Comparison of ENCODE assay signal across 23 mouse cellular contexts in the genomic region with DNA sequence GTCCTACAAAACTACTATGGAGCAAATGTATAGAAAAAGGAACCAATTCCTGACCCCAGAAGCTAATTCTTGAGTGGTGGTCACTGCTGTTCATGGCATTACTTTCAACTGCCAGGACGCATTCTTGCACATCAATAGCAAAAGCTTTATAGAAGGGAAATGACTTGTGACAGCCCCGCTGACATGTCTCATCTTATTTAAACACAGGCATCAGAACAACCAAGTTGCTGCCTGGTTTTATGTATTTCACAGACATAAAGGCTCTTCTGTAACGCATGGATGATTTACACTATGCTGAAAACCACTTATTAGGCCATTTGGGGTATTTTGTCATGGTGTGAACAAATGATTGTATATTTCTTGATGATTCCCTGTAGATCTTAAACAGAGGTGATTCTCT.
DNase-seq lines count a peak whose midpoint lies in the region; ATAC-seq and TF ChIP-seq lines count a peak whose summit lies in the region.
"Had no signal": no experiment of that assay in that cellular context is flagged by ENCODE, and none has a peak within 500 bp of the region (broad histone marks: within the 10 kb centered on the region; RNA-seq: fewer than 3 reads in every experiment).

No protein-coding gene starts in this region.

- ATAC-seq in hindbrain, postnatal 0 days, result no peak
- ATAC-seq in hindbrain, embryonic 14.5 days (ENCODE audit: low FRiP score), result no peak
- ATAC-seq in midbrain, postnatal 0 days (ENCODE audit: low FRiP score), result no peak
- no peak for ATAC-seq in midbrain, embryonic 16.5 days
- ATAC-seq: forebrain, embryonic 14.5 days; forebrain, embryonic 16.5 days had no signal

- no peak overlapping the region for H3K4me3 ChIP-seq in hindbrain, postnatal 0 days (ENCODE audit: low read length)
- H3K4me3 ChIP-seq in hindbrain, embryonic 14.5 days (replicated peaks; ENCODE audit: low read length), result no peak overlapping the region
- H3K4me3 ChIP-seq in midbrain, postnatal 0 days (ENCODE audit: low read depth, low read length), result no peak overlapping the region
- no peak overlapping the region for H3K4me3 ChIP-seq in midbrain, embryonic 16.5 days (ENCODE audit: low read depth, low read length)
- H3K4me3 ChIP-seq: embryonic facial prominence, embryonic 12.5 days; embryonic facial prominence, embryonic 15.5 days; erythroblast, embryonic 14.5 days; forebrain, embryonic 10.5 days; forebrain, embryonic 12.5 days had no signal

- no peaks in the 10 kb centered on the region for H3K36me3 ChIP-seq in hindbrain, postnatal 0 days (ENCODE audit: insufficient read depth, low read length)
- H3K36me3 ChIP-seq in hindbrain, embryonic 14.5 days (replicated peaks; ENCODE audit: control insufficient read depth, insufficient read depth), result no peaks in the 10 kb centered on the region
- no peaks in the 10 kb centered on the region for H3K36me3 ChIP-seq in midbrain, postnatal 0 days (ENCODE audit: insufficient read depth, low read length)
- no peaks in the 10 kb centered on the region for H3K36me3 ChIP-seq in midbrain, embryonic 16.5 days (ENCODE audit: control insufficient read depth, insufficient read depth, low read length)
- H3K36me3 ChIP-seq: embryonic facial prominence, embryonic 12.5 days; embryonic facial prominence, embryonic 15.5 days; forebrain, embryonic 10.5 days; forebrain, embryonic 12.5 days had no signal

- peak; percentile 3 for DNase-seq in hindbrain, postnatal 0 days (ENCODE audit: low spot score)
- no peak for DNase-seq in hindbrain, embryonic 14.5 days (ENCODE audit: low spot score)
- DNase-seq in midbrain, postnatal 0 days (ENCODE audit: low spot score), result peak; percentile 10
- DNase-seq in retina, embryonic 14.5 days (ENCODE audit: low spot score), result peak; percentile 74
- no peak for DNase-seq in thymus, postnatal 36 days
- DNase-seq in gastrocnemius, adult 8-10 months (ENCODE audit: low spot score in 2 of 2), result no peak
- DNase-seq: adrenal gland, adult 2 months; adrenal gland, postnatal 10 days; adrenal gland, postnatal 25 days; cerebellum, adult 11 months; cerebellum, adult 18-20 months; cerebellum, adult 8-10 months; cerebellum, adult 9-11 months; cerebellum, postnatal 14 days; cerebellum, postnatal 36 days had no signal

- 66% methylated on average over 3 of the region's 3 CpGs for WGBS in hindbrain, postnatal 0 days
- 56% methylated on average over 3 of the region's 3 CpGs for WGBS in hindbrain, embryonic 14.5 days
- WGBS in midbrain, postnatal 0 days, result 48% methylated on average over 3 of the region's 3 CpGs
- WGBS in midbrain, embryonic 16.5 days, result 59% methylated on average over 3 of the region's 3 CpGs

- H3K9ac ChIP-seq in hindbrain, postnatal 0 days (replicated peaks; ENCODE audit: low read length), result no peak overlapping the region
- no peak overlapping the region for H3K9ac ChIP-seq in hindbrain, embryonic 14.5 days
- no peak overlapping the region for H3K9ac ChIP-seq in midbrain, postnatal 0 days (replicated peaks; ENCODE audit: low read length, poor library complexity, severe bottlenecking)
- no peak overlapping the region for H3K9ac ChIP-seq in midbrain, embryonic 16.5 days (ENCODE audit: low read depth, low read length)
- H3K9ac ChIP-seq: embryonic facial prominence, embryonic 12.5 days; embryonic facial prominence, embryonic 15.5 days; forebrain, embryonic 12.5 days had no signal

- no peak for TF ChIP-seq CTCF in hindbrain, postnatal 0 days (IDR thresholded peaks at IDR 0.05; ENCODE audit: low read depth)
- no peak for TF ChIP-seq CTCF in midbrain, postnatal 0 days (IDR thresholded peaks at IDR 0.05)

- H3K27ac ChIP-seq in hindbrain, postnatal 0 days, result no peak overlapping the region
- no peak overlapping the region for H3K27ac ChIP-seq in hindbrain, embryonic 14.5 days
- H3K27ac ChIP-seq in midbrain, postnatal 0 days (ENCODE audit: low read depth, low read length), result no peak overlapping the region
- H3K27ac ChIP-seq in midbrain, embryonic 16.5 days (ENCODE audit: low read length), result no peak overlapping the region
- H3K27ac ChIP-seq: embryonic facial prominence, embryonic 12.5 days; embryonic facial prominence, embryonic 15.5 days; forebrain, embryonic 10.5 days; forebrain, embryonic 12.5 days had no signal

- no peaks in the 10 kb centered on the region for H3K27me3 ChIP-seq in hindbrain, postnatal 0 days (ENCODE audit: insufficient read depth, low read length)
- no peaks in the 10 kb centered on the region for H3K27me3 ChIP-seq in hindbrain, embryonic 14.5 days (ENCODE audit: control insufficient read depth, insufficient read depth, low read length)
- H3K27me3 ChIP-seq in midbrain, postnatal 0 days (ENCODE audit: insufficient read depth, low read length), result no peaks in the 10 kb centered on the region
- no peaks in the 10 kb centered on the region for H3K27me3 ChIP-seq in midbrain, embryonic 16.5 days (ENCODE audit: control insufficient read depth, insufficient read depth, low read depth, low read length)
- H3K27me3 ChIP-seq: embryonic facial prominence, embryonic 12.5 days; embryonic facial prominence, embryonic 15.5 days; forebrain, embryonic 12.5 days had no signal

- no peak overlapping the region for H3K4me2 ChIP-seq in hindbrain, postnatal 0 days (ENCODE audit: low read depth, low read length)
- no peak overlapping the region for H3K4me2 ChIP-seq in hindbrain, embryonic 14.5 days (replicated peaks)
- no peak overlapping the region for H3K4me2 ChIP-seq in midbrain, postnatal 0 days (ENCODE audit: low read depth, low read length, poor library complexity, severe bottlenecking)
- H3K4me2 ChIP-seq in midbrain, embryonic 16.5 days (ENCODE audit: low read length), result no peak overlapping the region
- H3K4me2 ChIP-seq: embryonic facial prominence, embryonic 12.5 days; embryonic facial prominence, embryonic 15.5 days; forebrain, embryonic 12.5 days had no signal

- 0 out of 2 replicates have a peak, but pooled peaks cover 2% of the 10 kb centered on the region for H3K9me3 ChIP-seq in hindbrain, postnatal 0 days (ENCODE audit: low read length)
- H3K9me3 ChIP-seq in hindbrain, embryonic 14.5 days (ENCODE audit: control insufficient read depth, low read length), result 0 out of 2 replicates have a peak, but pooled peaks cover 10% of the 10 kb centered on the region
- no peaks in the 10 kb centered on the region for H3K9me3 ChIP-seq in midbrain, postnatal 0 days (ENCODE audit: low read length)
- no peaks in the 10 kb centered on the region for H3K9me3 ChIP-seq in midbrain, embryonic 16.5 days (replicated peaks; ENCODE audit: control insufficient read depth, low read length, poor library complexity, severe bottlenecking)
- H3K9me3 ChIP-seq: embryonic facial prominence, embryonic 12.5 days; embryonic facial prominence, embryonic 15.5 days; forebrain, embryonic 12.5 days had no signal

- H3K4me1 ChIP-seq in hindbrain, postnatal 0 days (ENCODE audit: insufficient read depth, low read length), result no peaks in the 10 kb centered on the region
- H3K4me1 ChIP-seq in hindbrain, embryonic 14.5 days (replicated peaks; ENCODE audit: control insufficient read depth, insufficient read depth, low read length), result no peaks in the 10 kb centered on the region
- H3K4me1 ChIP-seq in midbrain, postnatal 0 days (ENCODE audit: insufficient read depth, low read length), result no peaks in the 10 kb centered on the region
- H3K4me1 ChIP-seq in midbrain, embryonic 16.5 days (ENCODE audit: control insufficient read depth, insufficient read depth, low read length), result no peaks in the 10 kb centered on the region
- H3K4me1 ChIP-seq: embryonic facial prominence, embryonic 15.5 days; forebrain, embryonic 10.5 days; forebrain, embryonic 12.5 days had no signal

Comparison
In these comparisons a context has a peak if more than half of its experiments do, and no peak if none do; other contexts are left out.
1. DNase-seq: peak in hindbrain, postnatal 0 days (single experiment), midbrain, postnatal 0 days (single experiment) and retina, embryonic 14.5 days (single experiment); none in hindbrain, embryonic 14.5 days (single experiment), thymus, postnatal 36 days (0 of 2) and gastrocnemius, adult 8-10 months (0 of 2).